Mouse (Mus musculus) limb, embryonic 11.5 days (tissue): ENCODE data around the gene Mvb12a. TPM values are rescaled to one million over a fixed set of nuclear protein-coding genes. Genes with fewer than 3 reads are reported as not detected.
A peak's percentile ranks its signal among the peaks of the same experiment; 100 is the strongest.

Experiments
- ATAC-seq: fragments of 200-750 bp; cut with Nextera tagmentation; 2 replicates; pipeline ENCODE4 v1.8.0; 2017; ENCODE audit warnings: low read depth; ENCODE audit not compliant: insufficient number of reproducible peaks, low FRiP score, low TSS enrichment
- DNase-seq: peaks from one replicate; pipeline ENCODE4 v3.0.0-alpha.2; 2015; ENCODE audit warnings: low spot score
- H3K27ac ChIP-seq: fragments of 300-500 bp; sonication (generic); replicated peaks from 2 replicates; pipeline ENCODE4 v1.5.1; 2014; ENCODE audit warnings: low read depth, mild to moderate bottlenecking, low read length
- H3K27me3 ChIP-seq: fragments of 300-500 bp; sonication (generic); 2 replicates; pipeline ENCODE4 v1.6.1; 2014; ENCODE audit warnings: mild to moderate bottlenecking, low read length, mixed read lengths; ENCODE audit not compliant: control insufficient read depth, insufficient read depth
- H3K36me3 ChIP-seq: fragments of 300-500 bp; sonication (generic); 2 replicates; pipeline ENCODE4 v1.6.1; 2014; ENCODE audit warnings: mild to moderate bottlenecking, low read length, moderate library complexity, mixed read lengths; ENCODE audit not compliant: control insufficient read depth, insufficient read depth
- H3K4me1 ChIP-seq: fragments of 300-500 bp; sonication (generic); 2 replicates; pipeline ENCODE4 v1.6.1; 2014; ENCODE audit warnings: low read length, mixed read lengths; ENCODE audit not compliant: control insufficient read depth, insufficient read depth
- H3K4me2 ChIP-seq: fragments of 300-500 bp; sonication (generic); 2 replicates; pipeline ENCODE4 v1.6.1; 2014; ENCODE audit warnings: low read depth, mild to moderate bottlenecking, moderate library complexity; ENCODE audit not compliant: severe bottlenecking
- H3K4me3 ChIP-seq: fragments of 300-500 bp; sonication (generic); 2 replicates; pipeline ENCODE4 v1.5.1; 2014; ENCODE audit warnings: low read depth, low read length
- H3K9ac ChIP-seq: fragments of 300-500 bp; sonication (generic); 2 replicates; pipeline ENCODE4 v1.6.1; 2014; ENCODE audit warnings: mild to moderate bottlenecking, low read length
- H3K9me3 ChIP-seq: fragments of 300-500 bp; sonication (generic); 2 replicates; pipeline ENCODE4 v1.6.1; 2016; ENCODE audit warnings: low read length; ENCODE audit not compliant: control insufficient read depth
- WGBS: fragments of 180-500 bp; shearing (Covaris S2); extraction: QIAGEN DNeasy Blood & Tissue Kit; methylation state at CpG from one replicate; pipeline ENCODE4 v1.1.7; 2014; 5-methylcytosine and 5-hydroxymethylcytosine counted together
- polyA plus RNA-seq: library from polyadenylated mRNA; unstranded; fragments of >200 nt; fragmentation: Nextera tagmentation; extraction: Ambion mirVana; gene quantifications from 2 replicates; pipeline ENCODE4 v1.2.1, GENCODE M21; 2014

Gene Mvb12a
- polyA plus RNA-seq, 1 experiment from 2014 or later: 74.2 TPM

DNA sequence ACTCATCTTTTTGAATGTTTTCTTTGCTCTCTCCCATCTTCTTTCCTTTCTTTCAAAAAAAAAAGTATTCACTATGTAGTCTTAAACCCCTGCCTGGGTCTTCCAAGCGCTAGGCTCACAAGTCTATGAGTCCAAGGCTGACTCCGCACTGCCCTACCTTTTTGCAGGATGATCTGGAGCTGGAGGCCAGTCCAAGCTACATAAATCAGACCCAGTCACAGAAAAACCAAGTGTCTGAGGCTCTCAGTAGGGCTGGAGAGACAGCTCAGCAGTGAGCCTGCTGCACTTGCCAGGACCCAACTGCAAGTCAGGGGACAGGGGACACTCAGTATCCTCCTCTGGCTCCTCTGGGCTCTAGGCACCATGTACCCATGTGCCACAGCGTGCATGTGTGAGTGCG lies 38.4 kb upstream of the Mvb12a start:
- Histone ChIP-seq H3K4me2 (no peak overlapping the region), H3K9ac (no peak overlapping the region), H3K27me3 (peaks cover 26% of the 10 kb centered on the region), H3K27ac (no peak overlapping the region), H3K4me1 (peaks cover 3% of the 10 kb centered on the region; the same call in 1 of the 2 replicates), H3K9me3 (no peaks in the 10 kb centered on the region), H3K36me3 (no peaks in the 10 kb centered on the region), H3K4me3 (no peak overlapping the region)
- DNase-seq (no peak), ATAC-seq (no peak)
- 85% methylated on average over 4 of the region's 4 CpGs for WGBS

DNA sequence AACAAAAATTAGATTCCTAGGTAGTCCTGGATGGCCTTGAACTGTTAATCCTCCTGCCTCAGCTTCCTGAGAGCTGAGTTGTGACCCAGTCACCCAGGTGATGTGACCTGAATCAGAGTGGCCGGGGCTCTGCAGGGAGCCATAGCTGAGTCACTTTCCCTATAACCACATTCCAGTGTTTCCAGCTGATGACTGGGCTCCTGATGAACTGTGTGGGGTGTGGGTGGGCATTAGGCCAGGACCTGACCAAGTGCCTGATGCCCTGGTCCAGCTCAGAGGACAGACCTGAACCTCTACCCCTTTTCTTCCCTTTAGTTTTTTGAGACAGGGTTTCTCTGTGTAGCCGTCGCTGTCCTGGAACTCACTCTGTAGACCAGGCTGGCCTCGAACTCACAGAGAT lies 37.4 kb upstream of the Mvb12a start:
- no peak overlapping the region for H3K4me2 ChIP-seq
- no peaks in the 10 kb centered on the region for H3K9me3 ChIP-seq
- no peaks in the 10 kb centered on the region for H3K36me3 ChIP-seq
- no peak overlapping the region for H3K9ac ChIP-seq
- H3K4me1 ChIP-seq: no peaks in the 10 kb centered on the region
- H3K27ac ChIP-seq: no peak overlapping the region
- DNase-seq: no peak
- H3K4me3 ChIP-seq: no peak overlapping the region
- ATAC-seq: no peak
- H3K27me3 ChIP-seq: peaks cover 27% of the 10 kb centered on the region
- WGBS: 94% methylated on average over 4 of the region's 4 CpGs

GRCm38 (mm10) chr8:71505979-71506378 lies 36.7 kb upstream of the Mvb12a start:
- Histone ChIP-seq H3K27me3 (peaks cover 27% of the 10 kb centered on the region), H3K27ac (no peak overlapping the region), H3K36me3 (no peaks in the 10 kb centered on the region), H3K4me2 (no peak overlapping the region), H3K9ac (no peak overlapping the region), H3K9me3 (no peaks in the 10 kb centered on the region), H3K4me3 (no peak overlapping the region), H3K4me1 (no peaks in the 10 kb centered on the region)
- DNase-seq (no peak), ATAC-seq (no peak)
- 87% methylated on average over 4 of the region's 4 CpGs for WGBS

DNA sequence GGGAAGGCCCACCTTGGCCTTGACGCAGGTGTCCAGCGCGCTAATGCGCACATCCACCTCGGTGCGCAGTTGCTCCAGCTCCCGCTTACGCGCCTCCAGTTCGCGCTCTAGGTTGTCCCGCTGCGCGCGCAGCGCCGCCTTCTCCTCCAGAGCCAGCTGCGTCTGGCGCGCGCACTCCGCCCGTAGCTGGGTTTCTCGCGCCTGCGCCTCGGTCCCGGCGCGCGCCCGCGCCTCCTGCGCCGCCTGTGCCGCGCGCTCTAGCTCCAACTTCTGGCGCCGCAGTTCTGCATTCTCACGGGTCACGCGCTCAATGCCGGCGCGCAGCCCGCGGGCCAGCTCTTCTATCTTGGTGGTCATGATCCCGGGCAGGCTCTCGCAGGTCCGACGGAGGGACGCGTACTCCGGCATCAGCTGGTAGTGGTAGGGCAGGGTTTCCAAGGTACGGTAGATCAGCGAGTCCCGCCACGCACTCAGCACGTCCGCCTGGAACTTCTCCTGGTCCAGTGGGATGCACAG lies 35.1 kb upstream of the Mvb12a start:
- Histone ChIP-seq H3K27me3 (peaks cover 27% of the 10 kb centered on the region), H3K27ac (no peak overlapping the region), H3K9ac (peak overlapping the region; percentile 47), H3K9me3 (no peaks in the 10 kb centered on the region), H3K4me1 (no peaks in the 10 kb centered on the region), H3K4me3 (peak overlapping the region; percentile 43), H3K36me3 (no peaks in the 10 kb centered on the region), H3K4me2 (peak overlapping the region; percentile 77)
- peak; percentile 65 for ATAC-seq
- DNase-seq: peak; percentile 88
- WGBS: under 1% methylated on average over 61 of the region's 61 CpGs

DNA sequence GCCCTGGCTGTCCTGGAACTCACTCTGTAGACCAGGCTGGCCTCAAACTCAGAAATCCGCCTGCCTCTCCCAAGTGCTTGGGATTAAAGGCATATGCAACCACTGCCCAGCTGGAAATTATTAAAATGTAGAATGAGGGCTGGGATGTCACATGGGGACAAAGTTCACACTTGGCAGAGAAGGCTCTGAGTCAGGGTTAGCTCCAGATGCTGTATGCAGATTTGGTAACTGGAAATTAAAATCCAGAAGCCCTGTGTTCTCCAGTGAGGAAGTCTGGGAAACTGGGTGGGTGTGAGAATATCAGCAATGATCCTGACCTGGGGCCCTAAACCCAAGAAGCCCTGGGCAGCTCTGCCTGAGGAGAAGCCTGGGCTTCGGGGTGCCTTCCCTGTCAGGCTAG lies 33.4 kb upstream of the Mvb12a start:
- Histone ChIP-seq H3K9me3 (no peaks in the 10 kb centered on the region), H3K36me3 (no peaks in the 10 kb centered on the region), H3K27ac (no peak overlapping the region), H3K4me2 (peak overlapping the region; percentile 15; the same call in 1 of the 2 replicates), H3K4me1 (no peaks in the 10 kb centered on the region), H3K4me3 (no peak overlapping the region), H3K9ac (no peak overlapping the region), H3K27me3 (peaks cover 27% of the 10 kb centered on the region)
- 40% methylated on average over 2 of the region's 2 CpGs for WGBS
- no peak for DNase-seq
- ATAC-seq: no peak

DNA sequence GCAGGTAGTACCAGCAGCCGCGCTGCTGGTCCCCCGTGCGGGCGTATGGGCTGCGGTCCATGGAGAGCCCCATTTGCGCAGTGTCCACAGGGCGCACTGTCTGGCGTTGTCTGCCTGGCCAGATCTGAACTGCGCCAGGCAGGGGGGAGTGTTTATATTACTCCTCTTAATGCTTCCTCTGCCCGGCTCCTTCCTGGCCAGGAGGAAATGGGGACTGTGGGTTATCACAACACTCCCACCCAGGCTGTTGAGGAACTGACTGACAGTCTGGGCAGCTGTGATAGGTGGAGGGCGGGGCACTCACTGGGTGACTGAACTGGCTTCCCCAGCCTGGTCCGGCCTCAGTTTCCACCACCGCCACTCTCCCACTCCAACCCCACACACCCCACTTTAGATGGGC lies 31.1 kb upstream of the Mvb12a start, which contains the start of gene Plvap:
TSS of gene Plvap (minus strand) at position 109 of the 400 bp plus-strand sequence.
- Histone ChIP-seq H3K27ac (no peak within 1 kb of the TSS), H3K4me2 (no peak within 1 kb of the TSS), H3K4me1 (no peaks in the 10 kb centered on the region), H3K27me3 (peaks cover 25% of the 10 kb centered on the region), H3K4me3 (no peak within 1 kb of the TSS), H3K36me3 (no peaks in the 10 kb centered on the region), H3K9ac (no peak within 1 kb of the TSS), H3K9me3 (no peaks in the 10 kb centered on the region)
- DNase-seq (no peak), ATAC-seq (no peak)
- WGBS: 52% methylated on average over 12 of the region's 14 CpGs

GRCm38 (mm10) chr8:71513018-71513754 lies 29.5 kb upstream of the Mvb12a start:
- no peak overlapping the region for H3K27ac ChIP-seq
- H3K9me3 ChIP-seq: no peaks in the 10 kb centered on the region
- H3K4me3 ChIP-seq: no peak overlapping the region
- peaks cover 11% of the 10 kb centered on the region for H3K27me3 ChIP-seq
- ATAC-seq (no peak), DNase-seq (no peak)
- H3K9ac ChIP-seq: no peak overlapping the region
- no peaks in the 10 kb centered on the region for H3K4me1 ChIP-seq
- H3K36me3 ChIP-seq: no peaks in the 10 kb centered on the region
- 69% methylated on average over 15 of the region's 15 CpGs for WGBS
- H3K4me2 ChIP-seq: no peak overlapping the region

- H3K27ac ChIP-seq: no peak overlapping the region
- WGBS: 71% methylated on average over 5 of the region's 5 CpGs
- no peak for ATAC-seq
- no peak for DNase-seq
- no peak overlapping the region for H3K9ac ChIP-seq
- no peaks in the 10 kb centered on the region for H3K27me3 ChIP-seq
- no peaks in the 10 kb centered on the region for H3K9me3 ChIP-seq
- H3K4me1 ChIP-seq: no peaks in the 10 kb centered on the region
- H3K4me3 ChIP-seq: no peak overlapping the region
- no peaks in the 10 kb centered on the region for H3K36me3 ChIP-seq
- no peak overlapping the region for H3K4me2 ChIP-seq
Measured at GRCm38 (mm10) chr8:71515043-71515442, 27.7 kb upstream of the Mvb12a start.
